Comparison of ENCODE assay signal across 27 mouse cellular contexts in the genomic region with DNA sequence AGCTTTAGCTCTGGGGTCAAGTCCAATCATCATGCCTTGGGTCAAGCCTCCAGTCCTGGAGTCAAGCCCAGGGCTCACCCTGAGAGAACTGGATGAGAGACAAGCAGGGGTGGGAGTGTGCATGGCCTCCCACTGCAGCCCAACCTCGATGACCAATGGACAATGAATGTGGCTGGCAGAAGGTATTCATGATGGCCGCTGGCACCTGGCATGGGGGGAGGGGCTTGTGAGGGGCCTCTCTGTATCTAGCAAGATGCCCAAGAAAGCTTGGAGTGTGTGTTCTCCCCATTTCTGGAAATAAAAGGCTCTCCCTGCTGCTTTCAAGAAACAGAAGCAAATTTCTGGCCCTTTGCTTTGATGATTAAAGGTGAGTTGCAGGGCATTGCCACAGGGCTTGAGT. TPM values are rescaled to one million over a fixed set of nuclear protein-coding genes. Genes with fewer than 3 reads are reported as not detected.
DNase-seq lines count a peak whose midpoint lies in the region; ATAC-seq and TF ChIP-seq lines count a peak whose summit lies in the region.
"Had no signal": no experiment of that assay in that cellular context is flagged by ENCODE, and none has a peak within 500 bp of the region (broad histone marks: within the 10 kb centered on the region; RNA-seq: fewer than 3 reads in every experiment).

No protein-coding gene starts in this region.

- H3K27ac ChIP-seq in forebrain, embryonic 12.5 days: peak overlapping the region; percentile 61; the same call in 1 of the 2 replicates
- no peak overlapping the region for H3K27ac ChIP-seq in forebrain, embryonic 11.5 days (ENCODE audit: low read depth, low read length)
- peak overlapping the region; percentile 84 for H3K27ac ChIP-seq in layer of hippocampus, adult 2 months
- H3K27ac ChIP-seq in midbrain, embryonic 13.5 days: peak overlapping the region; percentile 7; the same call in 1 of the 2 replicates
- no peak overlapping the region for H3K27ac ChIP-seq in midbrain, embryonic 11.5 days (ENCODE audit: low read depth, low read length)
- no peak overlapping the region for H3K27ac ChIP-seq in liver, embryonic 11.5 days (ENCODE audit: low read depth, low read length)
- H3K27ac ChIP-seq: embryonic facial prominence, embryonic 12.5 days; embryonic facial prominence, embryonic 15.5 days; heart, adult 2 months; heart, embryonic 10.5 days; heart, embryonic 13.5 days; intestine, embryonic 15.5 days had no signal

- WGBS in forebrain, embryonic 12.5 days: 84% methylated on average over 2 of the region's 2 CpGs
- WGBS in forebrain, embryonic 11.5 days: 88% methylated on average over 2 of the region's 2 CpGs
- 93% methylated on average over 2 of the region's 2 CpGs for WGBS in midbrain, embryonic 13.5 days
- WGBS in midbrain, embryonic 11.5 days: 82% methylated on average over 2 of the region's 2 CpGs
- whole genome bisulfite sequencing in liver, embryonic 11.5 days: 75% methylated on average over 2 of the region's 2 CpGs

- H3K9ac ChIP-seq in forebrain, embryonic 12.5 days: no peak overlapping the region
- H3K9ac ChIP-seq in forebrain, embryonic 11.5 days (ENCODE audit: low read length): no peak overlapping the region
- H3K9ac ChIP-seq in midbrain, embryonic 13.5 days (replicated peaks): no peak overlapping the region
- H3K9ac ChIP-seq in midbrain, embryonic 11.5 days (ENCODE audit: low read length): no peak overlapping the region
- H3K9ac ChIP-seq in liver, embryonic 11.5 days (ENCODE audit: low read depth, low read length): no peak overlapping the region
- H3K9ac ChIP-seq: embryonic facial prominence, embryonic 12.5 days; embryonic facial prominence, embryonic 15.5 days; forebrain, embryonic 13.5 days; heart, embryonic 13.5 days; intestine, embryonic 15.5 days had no signal

- TF ChIP-seq CTCF in layer of hippocampus, adult 2 months (conservative IDR thresholded peaks at IDR 0.05): no peak

- ATAC-seq in forebrain, embryonic 12.5 days (ENCODE audit: low FRiP score): no peak
- ATAC-seq in forebrain, embryonic 11.5 days (replicated peaks; ENCODE audit: low FRiP score): no peak
- no peak for ATAC-seq in midbrain, embryonic 13.5 days
- ATAC-seq in midbrain, embryonic 11.5 days (ENCODE audit: low FRiP score): no peak
- no peak for ATAC-seq in liver, embryonic 11.5 days (replicated peaks; ENCODE audit: low FRiP score)
- ATAC-seq: intestine, embryonic 15.5 days had no signal

- no peak overlapping the region for H3K4me3 ChIP-seq in forebrain, embryonic 12.5 days (replicated peaks)
- H3K4me3 ChIP-seq in forebrain, embryonic 11.5 days (ENCODE audit: low read depth, low read length): no peak overlapping the region
- H3K4me3 ChIP-seq in layer of hippocampus, adult 2 months: no peak overlapping the region
- H3K4me3 ChIP-seq in midbrain, embryonic 13.5 days (replicated peaks): no peak overlapping the region
- H3K4me3 ChIP-seq in midbrain, embryonic 11.5 days (ENCODE audit: low read depth, low read length): no peak overlapping the region
- H3K4me3 ChIP-seq in liver, embryonic 11.5 days (ENCODE audit: low read depth, low read length): no peak overlapping the region
- H3K4me3 ChIP-seq: embryonic facial prominence, embryonic 12.5 days; embryonic facial prominence, embryonic 15.5 days; forebrain, embryonic 13.5 days; heart, adult 2 months; heart, embryonic 10.5 days; heart, embryonic 13.5 days; intestine, embryonic 15.5 days had no signal

- H3K27me3 ChIP-seq in forebrain, embryonic 12.5 days: no peaks in the 10 kb centered on the region
- H3K27me3 ChIP-seq in forebrain, embryonic 11.5 days (ENCODE audit: control insufficient read depth, insufficient read depth, low read length): no peaks in the 10 kb centered on the region
- no peaks in the 10 kb centered on the region for H3K27me3 ChIP-seq in midbrain, embryonic 13.5 days
- H3K27me3 ChIP-seq in midbrain, embryonic 11.5 days (ENCODE audit: control insufficient read depth, insufficient read depth, low read length): no peaks in the 10 kb centered on the region
- no peaks in the 10 kb centered on the region for H3K27me3 ChIP-seq in liver, embryonic 11.5 days (replicated peaks; ENCODE audit: control insufficient read depth, insufficient read depth, low read length)
- H3K27me3 ChIP-seq: CH12.LX; embryonic facial prominence, embryonic 12.5 days; embryonic facial prominence, embryonic 15.5 days; forebrain, embryonic 13.5 days; heart, embryonic 13.5 days; intestine, embryonic 15.5 days had no signal

- no peak for DNase-seq in forebrain, embryonic 11.5 days (ENCODE audit: low spot score)
- DNase-seq in layer of hippocampus, adult 2 months (ENCODE audit: low spot score in 2 of 2): no peak
- DNase-seq in layer of hippocampus, adult 18-20 months (ENCODE audit: low spot score in 2 of 2): no peak
- DNase-seq in midbrain, embryonic 11.5 days (ENCODE audit: low spot score, missing footprints): no peak
- DNase-seq in Muller cell, postnatal 12 days (ENCODE audit: inconsistent ontology term): peak; percentile 63
- DNase-seq in liver, embryonic 11.5 days (ENCODE audit: low spot score): no peak
- DNase-seq: adrenal gland, adult 2 months; adrenal gland, postnatal 14 days; B cell, adult 2 months; cerebellum, adult 11 months; cerebellum, adult 2 months; cerebellum, adult 9-11 months; gastrocnemius, postnatal 10 days; gastrocnemius, postnatal 36 days; heart, adult 2 months; heart, postnatal 14 days; heart, postnatal 4 days had no signal

- H3K4me2 ChIP-seq in forebrain, embryonic 12.5 days: no peak overlapping the region
- H3K4me2 ChIP-seq in forebrain, embryonic 11.5 days (ENCODE audit: low read depth, low read length, severe bottlenecking): no peak overlapping the region
- H3K4me2 ChIP-seq in midbrain, embryonic 13.5 days (replicated peaks): no peak overlapping the region
- H3K4me2 ChIP-seq in midbrain, embryonic 11.5 days: no peak overlapping the region
- no peak overlapping the region for H3K4me2 ChIP-seq in liver, embryonic 11.5 days
- H3K4me2 ChIP-seq: embryonic facial prominence, embryonic 12.5 days; embryonic facial prominence, embryonic 15.5 days; forebrain, embryonic 13.5 days; heart, embryonic 13.5 days; intestine, embryonic 15.5 days had no signal

- no peaks in the 10 kb centered on the region for H3K36me3 ChIP-seq in forebrain, embryonic 12.5 days (replicated peaks)
- no peaks in the 10 kb centered on the region for H3K36me3 ChIP-seq in forebrain, embryonic 11.5 days (ENCODE audit: control insufficient read depth, insufficient read depth, low read length)
- H3K36me3 ChIP-seq in midbrain, embryonic 13.5 days: no peaks in the 10 kb centered on the region
- H3K36me3 ChIP-seq in midbrain, embryonic 11.5 days (ENCODE audit: control insufficient read depth, insufficient read depth, low read length): no peaks in the 10 kb centered on the region
- no peaks in the 10 kb centered on the region for H3K36me3 ChIP-seq in liver, embryonic 11.5 days (ENCODE audit: control insufficient read depth, insufficient read depth, low read length)
- H3K36me3 ChIP-seq: embryonic facial prominence, embryonic 15.5 days; G1E; heart, embryonic 13.5 days; intestine, embryonic 15.5 days had no signal

- H3K9me3 ChIP-seq in forebrain, embryonic 12.5 days: no peaks in the 10 kb centered on the region
- H3K9me3 ChIP-seq in forebrain, embryonic 11.5 days (ENCODE audit: control insufficient read depth, low read length): no peaks in the 10 kb centered on the region
- no peaks in the 10 kb centered on the region for H3K9me3 ChIP-seq in midbrain, embryonic 13.5 days
- no peaks in the 10 kb centered on the region; the same call in 1 of the 2 replicates for H3K9me3 ChIP-seq in midbrain, embryonic 11.5 days (ENCODE audit: control insufficient read depth, low read length)
- H3K9me3 ChIP-seq in liver, embryonic 11.5 days (ENCODE audit: control insufficient read depth, low read length): no peaks in the 10 kb centered on the region
- H3K9me3 ChIP-seq: embryonic facial prominence, embryonic 12.5 days; embryonic facial prominence, embryonic 15.5 days; forebrain, embryonic 13.5 days; heart, embryonic 10.5 days; heart, embryonic 13.5 days; intestine, embryonic 15.5 days had no signal

- H3K4me1 ChIP-seq in forebrain, embryonic 12.5 days: no peaks in the 10 kb centered on the region; the same call in 1 of the 2 replicates
- H3K4me1 ChIP-seq in forebrain, embryonic 11.5 days (replicated peaks; ENCODE audit: control insufficient read depth, insufficient read depth, low read length): no peaks in the 10 kb centered on the region
- H3K4me1 ChIP-seq in midbrain, embryonic 13.5 days (replicated peaks): peaks cover 17% of the 10 kb centered on the region
- no peaks in the 10 kb centered on the region for H3K4me1 ChIP-seq in midbrain, embryonic 11.5 days (ENCODE audit: control insufficient read depth, insufficient read depth, low read length)
- H3K4me1 ChIP-seq in liver, embryonic 11.5 days (replicated peaks; ENCODE audit: control insufficient read depth, insufficient read depth, low read length): 0 out of 2 replicates have a peak, but pooled peaks cover 3% of the 10 kb centered on the region

RNA-seq across cellular contexts. Expression of a gene that starts 50.7 kb away (rescaled TPM):
- polyA plus RNA-seq in forebrain, embryonic 12.5 days (2016; fragmentation: Nextera tagmentation; extraction: Ambion mirVana): 22.2 and 25.6 TPM in 2 replicates
- polyA plus RNA-seq in forebrain, embryonic 11.5 days (2014; fragmentation: Nextera tagmentation; extraction: Ambion mirVana): 17.3 and 18.1 TPM in 2 replicates
- 10 to 100 TPM; 41.1 to 42.9 TPM for total RNA-seq in layer of hippocampus, adult 2 months (2021)
- 10 to 100 TPM; 45.9 to 48.5 TPM for total RNA-seq in layer of hippocampus, adult 18-20 months (2021)
- polyA plus RNA-seq in midbrain, embryonic 13.5 days (2015; fragmentation: Nextera tagmentation; extraction: Ambion mirVana): 18.7 and 23.5 TPM in 2 replicates
- 9.2 and 12.1 TPM in 2 replicates for polyA plus RNA-seq in midbrain, embryonic 11.5 days (2014; fragmentation: Nextera tagmentation; extraction: Ambion mirVana)
- 4.0 and 4.4 TPM in 2 replicates for polyA plus RNA-seq in liver, embryonic 11.5 days (2014; fragmentation: Nextera tagmentation; extraction: Ambion mirVana)
- polyA plus RNA-seq: G1E had no signal

Comparison
In these comparisons a context has a peak if more than half of its experiments do, and no peak if none do; other contexts are left out.
1. H3K27ac ChIP-seq: peak in forebrain, embryonic 12.5 days (single experiment), layer of hippocampus, adult 2 months (single experiment) and midbrain, embryonic 13.5 days (single experiment); none in forebrain, embryonic 11.5 days (single experiment), midbrain, embryonic 11.5 days (single experiment) and liver, embryonic 11.5 days (single experiment).